Mouse (Mus musculus) forebrain, embryonic 11.5 days (tissue): ENCODE measurements at regions not wholly inside any gene's neighbourhood (a gene's known extent, or its start where the extent isn't known, plus 50 kb on each side); places are given as distances from the start of the nearest gene placed in this dataset.
"Not testable (repeated sequence)": the region's sequence is repeated elsewhere in the genome, so short reads cannot be mapped to it uniquely, and the experiment has no call there.

ENCODE experiments used
- ATAC-seq: fragments of 200-750 bp; cut with Nextera tagmentation; replicated peaks from 2 replicates; pipeline ENCODE4 v1.8.0; 2017; ENCODE audit warnings: moderate TSS enrichment; ENCODE audit not compliant: low FRiP score
- DNase-seq: peaks from one replicate; pipeline ENCODE4 v3.0.0-alpha.2; 2017; ENCODE audit warnings: low spot score
- H3K27ac ChIP-seq: fragments of 300-500 bp; sonication (generic); 2 replicates; pipeline ENCODE4 v1.5.1; 2014; ENCODE audit warnings: low read depth, low read length
- H3K27me3 ChIP-seq: fragments of 300-500 bp; sonication (generic); 2 replicates; pipeline ENCODE4 v1.6.1; 2014; ENCODE audit warnings: mild to moderate bottlenecking, low read length, mixed read lengths; ENCODE audit not compliant: control insufficient read depth, insufficient read depth
- H3K36me3 ChIP-seq: fragments of 300-500 bp; sonication (generic); 2 replicates; pipeline ENCODE4 v1.6.1; 2014; ENCODE audit warnings: mild to moderate bottlenecking, low read length, moderate library complexity, mixed read lengths; ENCODE audit not compliant: control insufficient read depth, insufficient read depth
- H3K4me1 ChIP-seq: fragments of 300-500 bp; sonication (generic); replicated peaks from 2 replicates; pipeline ENCODE4 v1.6.1; 2014; ENCODE audit warnings: low read length, mixed read lengths; ENCODE audit not compliant: control insufficient read depth, insufficient read depth
- H3K4me2 ChIP-seq: fragments of 300-500 bp; sonication (generic); 2 replicates; pipeline ENCODE4 v1.6.1; 2014; ENCODE audit warnings: low read depth, mild to moderate bottlenecking, low read length, moderate library complexity, mixed read lengths; ENCODE audit not compliant: severe bottlenecking
- H3K4me3 ChIP-seq: fragments of 300-500 bp; sonication (generic); 2 replicates; pipeline ENCODE4 v1.5.1; 2014; ENCODE audit warnings: low read depth, low read length
- H3K9ac ChIP-seq: fragments of 300-500 bp; sonication (generic); 2 replicates; pipeline ENCODE4 v1.6.1; 2014; ENCODE audit warnings: low read length
- H3K9me3 ChIP-seq: fragments of 300-500 bp; sonication (generic); 2 replicates; pipeline ENCODE4 v1.6.1; 2016; ENCODE audit warnings: low read length, mixed read lengths; ENCODE audit not compliant: control insufficient read depth
- WGBS: fragments of 180-500 bp; shearing (Covaris S2); extraction: QIAGEN DNeasy Blood & Tissue Kit; methylation state at CpG from one replicate; pipeline ENCODE4 v1.1.7; 2014; 5-methylcytosine and 5-hydroxymethylcytosine counted together

- not testable (repeated sequence) for H3K4me1 ChIP-seq, H3K9me3 ChIP-seq, H3K36me3 ChIP-seq, DNase-seq, H3K27me3 ChIP-seq, H3K4me3 ChIP-seq, H3K9ac ChIP-seq, ATAC-seq, H3K4me2 ChIP-seq, H3K27ac ChIP-seq
- WGBS: 79% methylated on average over 1 of the region's 1 CpGs
These were observed 620.2 kb downstream of the Dad1 start for GRCm38 (mm10) chr14:53633743-53634142.

GRCm38 (mm10) chr14:53621376-53621775 is 632.5 kb downstream of the Dad1 start:
- ATAC-seq, H3K27ac ChIP-seq, H3K9ac ChIP-seq, H3K4me3 ChIP-seq, H3K36me3 ChIP-seq, H3K4me1 ChIP-seq, H3K9me3 ChIP-seq, DNase-seq, H3K4me2 ChIP-seq, H3K27me3 ChIP-seq: not testable (repeated sequence)
- WGBS: 59% methylated on average over 4 of the region's 4 CpGs

GRCm38 (mm10) chr14:53616061-53616460 is 637.8 kb downstream of the Dad1 start:
- H3K4me1 ChIP-seq, H3K36me3 ChIP-seq, ATAC-seq, H3K9ac ChIP-seq, H3K27ac ChIP-seq, H3K9me3 ChIP-seq, H3K4me3 ChIP-seq, H3K27me3 ChIP-seq, DNase-seq, H3K4me2 ChIP-seq: not testable (repeated sequence)
- 50% methylated on average over 3 of the region's 3 CpGs for WGBS

GRCm38 (mm10) chr14:53614341-53614740 is 639.6 kb downstream of the Dad1 start:
- DNase-seq (no peak), ATAC-seq (no peak)
- Histone ChIP-seq H3K9me3 (no peaks in the 10 kb centered on the region), H3K4me2 (no peak overlapping the region), H3K4me1 (no peaks in the 10 kb centered on the region), H3K9ac (no peak overlapping the region), H3K27ac (no peak overlapping the region), H3K4me3 (no peak overlapping the region), H3K27me3 (no peaks in the 10 kb centered on the region), H3K36me3 (no peaks in the 10 kb centered on the region)

GRCm38 (mm10) chr14:53599299-53599698 is 654.6 kb downstream of the Dad1 start:
- H3K4me3 ChIP-seq, H3K9ac ChIP-seq, H3K9me3 ChIP-seq, H3K27ac ChIP-seq, DNase-seq, ATAC-seq, H3K36me3 ChIP-seq, H3K4me2 ChIP-seq, H3K4me1 ChIP-seq, H3K27me3 ChIP-seq: not testable (repeated sequence)
- 56% methylated on average over 3 of the region's 3 CpGs for WGBS

GRCm38 (mm10) chr14:53597287-53597686 is 656.6 kb downstream of the Dad1 start:
- H3K4me3 ChIP-seq, ATAC-seq, DNase-seq: not testable (repeated sequence)

GRCm38 (mm10) chr14:53590601-53591000 is 663.3 kb downstream of the Dad1 start:
- H3K9ac ChIP-seq, H3K4me3 ChIP-seq, H3K27ac ChIP-seq, H3K4me1 ChIP-seq, H3K36me3 ChIP-seq, DNase-seq, H3K9me3 ChIP-seq, ATAC-seq, H3K4me2 ChIP-seq, H3K27me3 ChIP-seq: not testable (repeated sequence)
- whole genome bisulfite sequencing: 47% methylated on average over 6 of the region's 6 CpGs

More at GRCm38 (mm10) chr14:53597287-53597686, 656.6 kb downstream of the Dad1 start:
- H3K4me2 ChIP-seq, H3K27ac ChIP-seq, H3K9ac ChIP-seq, H3K27me3 ChIP-seq, H3K9me3 ChIP-seq, H3K4me1 ChIP-seq, H3K36me3 ChIP-seq: not testable (repeated sequence)

- not testable (repeated sequence) for DNase-seq, H3K36me3 ChIP-seq, H3K4me2 ChIP-seq, H3K4me1 ChIP-seq, H3K9me3 ChIP-seq, H3K9ac ChIP-seq, H3K27me3 ChIP-seq, ATAC-seq, H3K27ac ChIP-seq, H3K4me3 ChIP-seq
- WGBS: 89% methylated on average over 6 of the region's 6 CpGs
These were observed 671.4 kb downstream of the Dad1 start for GRCm38 (mm10) chr14:53582528-53582927.

GRCm38 (mm10) chr14:53581734-53582133 is 672.2 kb downstream of the Dad1 start:
- H3K4me2 ChIP-seq, ATAC-seq, H3K4me1 ChIP-seq, H3K36me3 ChIP-seq, H3K9me3 ChIP-seq, DNase-seq, H3K27ac ChIP-seq, H3K9ac ChIP-seq, H3K27me3 ChIP-seq, H3K4me3 ChIP-seq: not testable (repeated sequence)
- WGBS: 65% methylated on average over 3 of the region's 3 CpGs
